Mouse (Mus musculus) forebrain, embryonic 16.5 days (tissue): ENCODE measurements at regions not wholly inside any gene's neighbourhood (a gene's known extent, or its start where the extent isn't known, plus 50 kb on each side); places are given as distances from the start of the nearest gene placed in this dataset.

Source experiments
- ATAC-seq: fragments of 200-750 bp; cut with Nextera tagmentation; 2 replicates; pipeline ENCODE4 v1.8.0; 2017; ENCODE audit warnings: mild to moderate bottlenecking, moderate library complexity
- H3K27ac ChIP-seq: fragments of 300-500 bp; sonication (generic); 2 replicates; pipeline ENCODE4 v1.5.1; 2014; ENCODE audit warnings: low read length, control low read depth
- H3K27me3 ChIP-seq: fragments of 300-500 bp; sonication (generic); replicated peaks from 2 replicates; pipeline ENCODE4 v1.6.1; 2014; ENCODE audit warnings: low read length; ENCODE audit not compliant: control insufficient read depth, insufficient read depth
- H3K36me3 ChIP-seq: fragments of 300-500 bp; sonication (generic); 2 replicates; pipeline ENCODE4 v1.6.1; 2014; ENCODE audit not compliant: control insufficient read depth, insufficient read depth
- H3K4me1 ChIP-seq: fragments of 300-500 bp; sonication (generic); replicated peaks from 2 replicates; pipeline ENCODE4 v1.6.1; 2014; ENCODE audit warnings: low read length; ENCODE audit not compliant: control insufficient read depth, insufficient read depth
- H3K4me2 ChIP-seq: fragments of 300-500 bp; sonication (generic); 2 replicates; pipeline ENCODE4 v1.6.1; 2014; ENCODE audit warnings: mild to moderate bottlenecking, low read length, control low read depth
- H3K4me3 ChIP-seq: fragments of 300-500 bp; sonication (generic); replicated peaks from 2 replicates; pipeline ENCODE4 v1.5.1; 2014; ENCODE audit warnings: mild to moderate bottlenecking, low read length, control low read depth
- H3K9ac ChIP-seq: fragments of 300-500 bp; sonication (generic); replicated peaks from 2 replicates; pipeline ENCODE4 v1.6.1; 2014; ENCODE audit warnings: low read depth, low read length, control low read depth
- H3K9me3 ChIP-seq: fragments of 300-500 bp; sonication (generic); 2 replicates; pipeline ENCODE4 v1.6.1; 2016; ENCODE audit warnings: low read length; ENCODE audit not compliant: control insufficient read depth
- WGBS: fragments of 180-500 bp; shearing (Covaris S2); extraction: QIAGEN DNeasy Blood & Tissue Kit; methylation state at CpG from one replicate; pipeline ENCODE4 v1.1.7; 2014; 5-methylcytosine and 5-hydroxymethylcytosine counted together

DNA sequence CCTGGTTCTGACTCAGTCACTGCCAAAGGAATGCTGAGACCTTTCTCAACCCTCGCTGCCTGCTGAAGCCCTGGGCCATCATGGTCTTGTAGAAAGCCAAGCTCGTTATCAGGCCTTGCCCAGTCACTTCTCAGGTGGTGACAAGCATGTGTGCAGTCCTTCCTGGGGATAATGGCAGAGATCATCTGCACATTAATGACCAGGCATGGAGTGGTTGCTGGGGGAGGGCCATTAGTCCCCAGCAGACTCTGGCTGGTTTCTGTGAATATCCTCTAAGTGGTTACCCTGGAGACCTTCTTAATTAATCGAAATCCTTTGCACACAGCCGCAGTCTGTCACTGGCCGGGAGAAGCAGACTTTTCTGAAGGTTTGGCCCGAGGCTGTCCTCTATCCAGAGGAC lies 239.0 kb downstream of the Sipa1l2 start:
- peaks cover 16% of the 10 kb centered on the region for H3K4me1 ChIP-seq
- H3K9me3 ChIP-seq = no peaks in the 10 kb centered on the region
- no peaks in the 10 kb centered on the region for H3K36me3 ChIP-seq
- 18% methylated on average over 6 of the region's 6 CpGs for WGBS
- H3K9ac ChIP-seq = no peak overlapping the region
- no peak overlapping the region for H3K4me2 ChIP-seq
- ATAC-seq = no peak
- H3K27ac ChIP-seq = no peak overlapping the region
- H3K4me3 ChIP-seq = no peak overlapping the region
- H3K27me3 ChIP-seq = no peaks in the 10 kb centered on the region; the same call in 1 of the 2 replicates

DNA sequence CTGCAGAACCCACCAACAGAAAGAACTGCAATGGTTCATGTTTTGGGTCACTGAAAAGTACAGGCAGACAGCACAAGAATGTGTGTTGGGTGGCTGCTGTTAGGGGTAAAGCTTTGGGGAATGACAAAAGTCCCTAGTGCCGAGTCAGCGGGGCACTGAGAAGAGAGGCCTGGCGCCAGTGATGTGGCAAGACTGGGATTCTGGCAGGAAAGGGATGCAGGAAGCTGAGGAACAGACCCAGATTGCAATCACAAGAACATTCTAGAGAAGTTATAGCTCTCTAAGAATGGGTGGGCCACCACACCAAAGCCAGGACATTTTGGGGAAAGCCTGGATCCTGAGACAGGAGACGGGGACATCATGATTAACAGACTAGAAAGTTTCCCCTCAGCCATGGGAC lies 241.0 kb downstream of the Sipa1l2 start:
- 91% methylated on average over 4 of the region's 4 CpGs for WGBS

DNA sequence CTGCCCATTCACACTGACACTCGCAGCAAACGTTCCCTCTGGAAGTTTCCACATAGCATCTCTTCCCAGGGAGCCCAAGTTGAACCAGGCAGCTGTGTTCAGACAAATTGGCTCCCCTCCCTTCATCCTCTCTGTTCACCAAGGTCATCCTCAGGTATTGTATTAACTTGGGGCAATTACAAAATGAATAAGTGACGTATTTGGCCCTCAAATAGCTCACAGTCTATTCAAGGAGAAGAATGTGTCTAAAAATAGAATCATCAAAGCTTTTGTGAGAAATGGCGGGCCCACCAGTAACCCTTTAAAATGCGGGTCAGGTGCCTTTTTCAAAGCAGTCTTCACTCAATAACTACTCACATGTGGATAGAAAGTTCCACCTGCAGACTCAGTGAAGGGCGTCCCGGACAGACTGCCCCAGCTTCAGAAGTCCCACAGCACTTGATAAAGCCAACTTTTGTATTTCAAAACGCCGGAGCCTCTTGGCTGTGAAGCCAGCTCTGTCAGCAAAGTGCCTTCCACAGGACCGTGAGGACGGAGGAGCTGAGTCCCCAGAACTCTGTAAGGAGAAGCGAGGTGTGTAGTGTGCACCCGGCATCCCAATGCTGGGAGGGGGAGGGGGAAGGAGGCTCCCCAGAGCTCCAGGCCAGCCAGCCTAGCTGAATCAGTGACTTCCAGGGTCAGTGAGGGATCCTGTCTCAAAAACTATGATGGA lies 241.9 kb downstream of the Sipa1l2 start:
- Histone ChIP-seq H3K27me3 (no peaks in the 10 kb centered on the region; the same call in 1 of the 2 replicates), H3K4me2 (no peak overlapping the region), H3K9me3 (no peaks in the 10 kb centered on the region), H3K27ac (no peak overlapping the region), H3K36me3 (no peaks in the 10 kb centered on the region), H3K4me3 (no peak overlapping the region), H3K4me1 (peaks cover 9% of the 10 kb centered on the region), H3K9ac (no peak overlapping the region)
- ATAC-seq = no peak; the same call in 1 of the 2 replicates
- 14% methylated on average over 13 of the region's 13 CpGs for WGBS

More for the DNA sequence above, 241.0 kb downstream of the Sipa1l2 start:
- H3K36me3 ChIP-seq = no peaks in the 10 kb centered on the region
- no peak for ATAC-seq
- H3K9me3 ChIP-seq = no peaks in the 10 kb centered on the region
- H3K9ac ChIP-seq = no peak overlapping the region
- no peaks in the 10 kb centered on the region; the same call in 1 of the 2 replicates for H3K27me3 ChIP-seq
- H3K4me2 ChIP-seq = no peak overlapping the region
- no peak overlapping the region for H3K4me3 ChIP-seq
- peaks cover 9% of the 10 kb centered on the region for H3K4me1 ChIP-seq
- H3K27ac ChIP-seq = no peak overlapping the region

DNA sequence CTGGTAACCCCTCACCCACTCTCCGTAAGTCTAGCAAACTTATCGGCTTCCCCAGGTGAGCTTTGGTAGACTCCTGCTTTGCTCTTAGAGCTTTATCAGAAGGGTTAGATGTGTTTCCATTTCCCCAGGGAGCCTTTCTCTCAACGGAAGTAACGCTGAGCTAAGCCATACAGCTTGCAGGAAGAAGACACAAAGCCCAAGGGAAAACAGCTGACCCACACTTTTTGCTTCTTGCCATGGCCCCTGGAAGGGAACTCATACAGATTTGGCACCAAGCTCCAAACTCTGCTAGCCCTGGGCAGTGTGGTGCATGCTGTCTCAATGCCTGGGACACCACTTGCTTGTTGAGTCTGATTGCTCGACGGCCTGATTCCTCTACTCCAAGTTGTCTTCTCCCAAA lies 242.6 kb downstream of the Sipa1l2 start:
- H3K27me3 ChIP-seq = no peaks in the 10 kb centered on the region; the same call in 1 of the 2 replicates
- H3K4me2 ChIP-seq = no peak overlapping the region
- H3K9ac ChIP-seq = no peak overlapping the region
- WGBS = 71% methylated on average over 6 of the region's 6 CpGs
- ATAC-seq = no peak
- H3K27ac ChIP-seq = no peak overlapping the region
- H3K4me1 ChIP-seq = peaks cover 9% of the 10 kb centered on the region
- H3K4me3 ChIP-seq = no peak overlapping the region
- no peaks in the 10 kb centered on the region for H3K36me3 ChIP-seq
- H3K9me3 ChIP-seq = no peaks in the 10 kb centered on the region

DNA sequence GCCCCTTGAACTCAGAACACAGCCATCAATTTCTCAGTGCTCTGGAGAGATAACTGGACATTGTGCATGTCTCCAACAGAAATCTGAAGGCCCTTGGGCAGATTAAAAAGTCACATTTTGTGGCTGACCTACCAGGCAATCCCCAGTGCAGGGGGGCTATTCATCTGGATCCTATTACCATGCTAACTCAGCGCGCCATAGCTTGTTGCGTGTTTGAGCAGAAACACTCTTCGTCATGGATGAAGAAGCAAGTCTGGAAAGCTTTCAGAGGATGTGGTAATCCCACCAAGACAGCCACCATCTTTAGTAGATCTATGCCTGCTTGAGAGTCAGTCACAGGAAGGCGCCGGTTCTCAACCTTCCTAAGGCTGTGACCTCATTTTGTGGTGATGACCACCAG lies 243.9 kb downstream of the Sipa1l2 start:
- Histone ChIP-seq H3K4me2 (no peak overlapping the region), H3K27ac (no peak overlapping the region), H3K9ac (no peak overlapping the region), H3K36me3 (no peaks in the 10 kb centered on the region), H3K4me3 (no peak overlapping the region), H3K4me1 (peaks cover 9% of the 10 kb centered on the region), H3K27me3 (no peaks in the 10 kb centered on the region; the same call in 1 of the 2 replicates), H3K9me3 (no peaks in the 10 kb centered on the region)
- WGBS = 97% methylated on average over 6 of the region's 6 CpGs
- no peak for ATAC-seq

DNA sequence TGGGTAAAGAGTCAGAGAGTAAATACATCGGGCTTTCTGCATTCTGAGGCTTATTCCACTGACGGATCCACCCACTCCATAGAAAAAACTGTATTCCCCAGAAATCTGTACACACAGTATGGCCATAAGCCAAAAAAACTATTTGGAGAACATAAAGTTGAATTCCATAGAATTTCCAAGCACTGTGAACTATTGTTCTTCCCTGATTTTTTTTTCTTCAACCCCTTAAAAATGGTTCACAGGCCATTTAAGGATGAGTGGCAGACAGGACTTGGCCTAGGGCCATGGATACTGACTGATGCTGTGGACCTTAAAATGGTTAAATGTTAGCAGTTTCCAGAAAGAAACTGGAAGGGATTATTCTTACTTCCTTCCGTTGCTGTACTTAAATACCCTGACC lies 247.0 kb downstream of the Sipa1l2 start:
- Histone ChIP-seq H3K4me3 (no peak overlapping the region), H3K4me1 (peaks cover 5% of the 10 kb centered on the region; the same call in 1 of the 2 replicates), H3K9ac (no peak overlapping the region), H3K27me3 (no peaks in the 10 kb centered on the region), H3K9me3 (no peaks in the 10 kb centered on the region), H3K4me2 (no peak overlapping the region), H3K27ac (no peak overlapping the region), H3K36me3 (no peaks in the 10 kb centered on the region)
- WGBS = 30% methylated on average over 3 of the region's 3 CpGs
- no peak for ATAC-seq

DNA sequence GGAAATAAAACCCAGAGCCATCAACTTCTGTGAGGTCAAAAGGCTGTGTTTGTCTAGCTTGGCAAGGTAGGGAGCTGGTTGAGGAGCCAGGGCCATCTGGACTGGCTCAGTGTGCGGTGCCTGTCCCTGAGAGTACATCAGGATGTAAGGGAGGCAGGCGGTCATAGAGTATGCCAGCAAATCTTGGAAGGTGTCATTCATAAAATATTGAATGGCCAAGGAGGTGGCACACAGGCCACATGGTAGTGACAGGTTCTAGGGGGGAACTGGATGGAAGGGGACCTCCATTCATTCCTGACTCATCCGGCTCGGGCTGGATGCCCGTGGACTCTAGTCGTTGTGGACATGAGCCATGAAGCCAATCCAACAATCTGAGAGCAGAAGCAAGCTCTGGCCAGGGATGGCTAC lies 252.0 kb downstream of the Sipa1l2 start:
- H3K4me1 ChIP-seq = no peaks in the 10 kb centered on the region; the same call in 1 of the 2 replicates
- no peaks in the 10 kb centered on the region for H3K36me3 ChIP-seq
- no peaks in the 10 kb centered on the region for H3K27me3 ChIP-seq
- WGBS = 92% methylated on average over 6 of the region's 6 CpGs
- no peak overlapping the region for H3K4me2 ChIP-seq
- no peak for ATAC-seq
- H3K4me3 ChIP-seq = no peak overlapping the region
- H3K27ac ChIP-seq = no peak overlapping the region
- H3K9ac ChIP-seq = no peak overlapping the region
- H3K9me3 ChIP-seq = no peaks in the 10 kb centered on the region

DNA sequence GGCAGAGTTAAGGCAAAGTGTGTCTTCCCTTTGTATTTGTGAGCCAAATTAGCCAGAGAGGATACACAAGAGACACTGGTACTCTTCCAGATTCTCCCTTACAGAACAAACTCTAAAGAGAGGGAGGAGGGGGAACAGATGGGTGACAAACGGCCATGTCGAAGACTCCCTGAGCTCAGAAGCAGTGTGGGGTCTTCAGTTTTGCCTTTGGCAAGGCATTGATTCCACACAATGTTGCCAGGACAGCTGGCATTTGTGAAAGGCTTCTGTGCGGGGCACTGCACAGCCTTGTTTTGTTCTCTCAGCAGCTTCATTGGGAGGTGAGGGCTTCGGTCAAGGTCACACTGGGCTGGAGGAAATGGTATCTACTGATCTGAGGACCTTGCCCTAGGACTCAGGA lies 253.9 kb downstream of the Sipa1l2 start:
- H3K9me3 ChIP-seq = no peaks in the 10 kb centered on the region
- no peak overlapping the region for H3K9ac ChIP-seq
- H3K4me1 ChIP-seq = peaks cover 16% of the 10 kb centered on the region
- H3K27ac ChIP-seq = no peak overlapping the region
- no peaks in the 10 kb centered on the region for H3K27me3 ChIP-seq
- H3K4me2 ChIP-seq = no peak overlapping the region
- 43% methylated on average over 4 of the region's 4 CpGs for WGBS
- no peaks in the 10 kb centered on the region for H3K36me3 ChIP-seq
- H3K4me3 ChIP-seq = no peak overlapping the region
- no peak for ATAC-seq

DNA sequence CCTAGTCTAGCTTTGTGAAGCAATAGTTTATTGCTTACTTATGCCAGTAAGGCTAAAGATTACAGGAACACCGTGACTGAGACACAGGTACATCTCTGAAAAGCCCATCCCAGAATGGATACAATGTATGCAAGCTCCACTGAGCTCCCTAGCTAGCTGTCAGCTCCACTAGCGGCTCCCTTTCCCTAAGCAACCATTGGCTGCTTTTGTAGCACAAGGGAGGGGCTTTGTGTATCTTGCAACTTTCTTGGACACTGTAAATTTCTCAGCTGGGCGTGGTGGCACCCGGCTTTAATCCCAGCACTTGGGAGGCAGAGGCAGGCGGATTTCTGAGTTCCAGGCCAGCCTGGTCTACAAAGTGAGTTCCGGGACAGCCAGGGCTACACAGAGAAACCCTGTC lies 254.6 kb downstream of the Sipa1l2 start:
- H3K9me3 ChIP-seq = no peaks in the 10 kb centered on the region
- 85% methylated on average over 6 of the region's 6 CpGs for WGBS
- no peak overlapping the region for H3K4me2 ChIP-seq
- no peak overlapping the region for H3K27ac ChIP-seq
- no peak overlapping the region for H3K9ac ChIP-seq
- no peaks in the 10 kb centered on the region; the same call in 1 of the 2 replicates for H3K27me3 ChIP-seq
- no peaks in the 10 kb centered on the region for H3K36me3 ChIP-seq
- H3K4me1 ChIP-seq = peaks cover 22% of the 10 kb centered on the region
- no peak overlapping the region for H3K4me3 ChIP-seq
- no peak for ATAC-seq
